Comparison of ENCODE assay signal across 8 mouse cellular contexts in the genomic region with DNA sequence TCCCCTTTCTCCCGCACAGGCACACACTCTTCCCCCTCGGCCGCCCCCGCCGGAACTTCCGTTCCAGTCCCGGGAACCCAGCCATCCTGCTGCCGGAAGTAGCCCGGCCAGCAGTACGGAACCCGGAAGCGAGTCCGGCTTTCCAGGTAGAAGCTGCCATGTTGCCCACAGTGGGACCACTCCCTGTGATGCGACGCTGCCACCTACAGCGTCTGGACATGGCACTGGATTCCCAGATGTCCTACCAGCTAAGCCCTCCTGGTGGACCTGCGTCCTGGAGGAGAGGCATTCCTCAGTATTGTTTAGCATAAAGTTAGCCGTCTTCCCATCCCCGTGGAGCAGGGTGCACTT. TPM values are rescaled to one million over a fixed set of nuclear protein-coding genes. Genes with fewer than 3 reads are reported as not detected.
DNase-seq lines count a peak whose midpoint lies in the region; ATAC-seq and TF ChIP-seq lines count a peak whose summit lies in the region.

TSS of gene Lypla2 (minus strand) at position 71 of the 351 bp plus-strand sequence.

- H3K4me2 ChIP-seq in embryonic facial prominence, embryonic 12.5 days (replicated peaks) = peak within 1 kb of the TSS; percentile 89
- peak within 1 kb of the TSS; percentile 98 for H3K4me2 ChIP-seq in limb, embryonic 13.5 days (replicated peaks)
- H3K4me2 ChIP-seq in midbrain, embryonic 15.5 days = peak within 1 kb of the TSS; percentile 92

- H3K4me1 ChIP-seq in embryonic facial prominence, embryonic 12.5 days = peaks cover 10% of the 10 kb centered on the region
- H3K4me1 ChIP-seq in kidney, adult 2 months (ENCODE audit: control insufficient read depth, insufficient read depth, low read length) = peaks cover 5% of the 10 kb centered on the region; the same call in 1 of the 2 replicates
- peaks cover 20% of the 10 kb centered on the region for H3K4me1 ChIP-seq in limb, embryonic 13.5 days
- H3K4me1 ChIP-seq in midbrain, embryonic 15.5 days = peaks cover 19% of the 10 kb centered on the region
- H3K4me1 ChIP-seq in spleen, adult 2 months (ENCODE audit: control insufficient read depth, insufficient read depth, insufficient read length) = peaks cover 8% of the 10 kb centered on the region; the same call in 1 of the 2 replicates

- peak; percentile 6 for TF ChIP-seq POLR2A in kidney, adult 2 months (IDR thresholded peaks at IDR 0.05; ENCODE audit: low read depth, low read length)
- no peak; the same call in 1 of the 2 replicates for TF ChIP-seq POLR2A in spleen, adult 2 months (IDR thresholded peaks at IDR 0.05; ENCODE audit: low read depth, low read length)

- H3K36me3 ChIP-seq in embryonic facial prominence, embryonic 12.5 days = peaks cover 66% of the 10 kb centered on the region
- no peaks in the 10 kb centered on the region for H3K36me3 ChIP-seq in kidney, adult 2 months (ENCODE audit: control insufficient read depth, insufficient read depth, low read length)
- peaks cover 63% of the 10 kb centered on the region for H3K36me3 ChIP-seq in limb, embryonic 13.5 days
- H3K36me3 ChIP-seq in midbrain, embryonic 15.5 days (replicated peaks) = peaks cover 42% of the 10 kb centered on the region
- peaks cover 35% of the 10 kb centered on the region for H3K36me3 ChIP-seq in spleen, adult 2 months (ENCODE audit: control insufficient read depth, insufficient read depth, low read length)

- peak within 1 kb of the TSS; percentile 97 for H3K4me3 ChIP-seq in embryonic facial prominence, embryonic 12.5 days
- H3K4me3 ChIP-seq in kidney, adult 2 months (ENCODE audit: insufficient read depth, low read depth, low read length) = peak within 1 kb of the TSS; percentile 55
- peak within 1 kb of the TSS; percentile 100 for H3K4me3 ChIP-seq in limb, embryonic 13.5 days
- H3K4me3 ChIP-seq in midbrain, embryonic 15.5 days = peak within 1 kb of the TSS; percentile 94
- peak within 1 kb of the TSS; percentile 85 for H3K4me3 ChIP-seq in spleen, adult 2 months (ENCODE audit: extremely low read depth, insufficient read depth, insufficient read length)

- H3K9me3 ChIP-seq in embryonic facial prominence, embryonic 12.5 days = no peaks in the 10 kb centered on the region
- H3K9me3 ChIP-seq in limb, embryonic 13.5 days = no peaks in the 10 kb centered on the region
- H3K9me3 ChIP-seq in midbrain, embryonic 15.5 days = no peaks in the 10 kb centered on the region

- peak within 1 kb of the TSS; percentile 63 for H3K27ac ChIP-seq in embryonic facial prominence, embryonic 12.5 days
- no peak within 1 kb of the TSS for H3K27ac ChIP-seq in kidney, adult 2 months (ENCODE audit: insufficient read depth, low read depth, low read length)
- H3K27ac ChIP-seq in limb, embryonic 13.5 days = peak within 1 kb of the TSS; percentile 58; the same call in 1 of the 2 replicates
- peak within 1 kb of the TSS; percentile 81 for H3K27ac ChIP-seq in midbrain, embryonic 15.5 days
- peak within 1 kb of the TSS; percentile 71 for H3K27ac ChIP-seq in spleen, adult 2 months (ENCODE audit: insufficient read depth, low read length)

- ATAC-seq in embryonic facial prominence, embryonic 12.5 days (ENCODE audit: insufficient number of reproducible peaks, insufficient read depth, low FRiP score, low TSS enrichment) = peak; percentile 64; the same call in 1 of the 2 replicates
- peak; percentile 86 for ATAC-seq in limb, embryonic 13.5 days (ENCODE audit: low FRiP score, low read depth)
- peak; percentile 90 for ATAC-seq in midbrain, embryonic 15.5 days (replicated peaks)

- TF ChIP-seq CTCF in kidney, adult 2 months (conservative IDR thresholded peaks at IDR 0.05; ENCODE audit: insufficient read depth, insufficient read length, low read depth, low read length) = 0 out of 2 replicates have a peak, but pooled peaks have one; percentile 12
- TF ChIP-seq CTCF in spleen, adult 2 months (IDR thresholded peaks at IDR 0.05; ENCODE audit: extremely low read depth, insufficient read depth, insufficient read length, insufficient replicate concordance) = no peak

- peak; percentile 90 for DNase-seq in layer of hippocampus, adult 11-12 months (ENCODE audit: low spot score)
- no peak for DNase-seq in layer of hippocampus, adult 9-10 months (ENCODE audit: low spot score)
- peak; percentile 94 for DNase-seq in heart, adult 18-20 months
- DNase-seq in kidney, adult 2 months = peak; percentile 92
- DNase-seq in spleen, adult 2 months (ENCODE audit: low read depth in 1 of 2, low spot score in 2 of 2) = peak in 1 of 2 experiments; percentile 79

- WGBS in embryonic facial prominence, embryonic 12.5 days = 2% methylated on average over 19 of the region's 19 CpGs
- WGBS in kidney, adult 2 months = 2% methylated on average over 19 of the region's 19 CpGs
- WGBS in limb, embryonic 13.5 days = under 1% methylated on average over 19 of the region's 19 CpGs
- 1% methylated on average over 19 of the region's 19 CpGs for WGBS in midbrain, embryonic 15.5 days
- 2% methylated on average over 19 of the region's 19 CpGs for WGBS in spleen, adult 2 months

- peak within 1 kb of the TSS; percentile 94 for H3K9ac ChIP-seq in embryonic facial prominence, embryonic 12.5 days
- peak within 1 kb of the TSS; percentile 96 for H3K9ac ChIP-seq in limb, embryonic 13.5 days
- peak within 1 kb of the TSS; percentile 94 for H3K9ac ChIP-seq in midbrain, embryonic 15.5 days

- no peaks in the 10 kb centered on the region for H3K27me3 ChIP-seq in embryonic facial prominence, embryonic 12.5 days
- H3K27me3 ChIP-seq in kidney, adult 2 months (replicated peaks; ENCODE audit: control insufficient read depth, insufficient read depth, low read length) = no peaks in the 10 kb centered on the region
- H3K27me3 ChIP-seq in limb, embryonic 13.5 days = no peaks in the 10 kb centered on the region
- H3K27me3 ChIP-seq in midbrain, embryonic 15.5 days (replicated peaks) = no peaks in the 10 kb centered on the region
- no peaks in the 10 kb centered on the region for H3K27me3 ChIP-seq in spleen, adult 2 months (ENCODE audit: control insufficient read depth, insufficient read depth, low read length)

RNA-seq across cellular contexts. Expression of gene Lypla2, which starts in this region (rescaled TPM):
- polyA plus RNA-seq in embryonic facial prominence, embryonic 12.5 days (2016; fragmentation: Nextera tagmentation; extraction: Ambion mirVana) = 124 and 126 TPM in 2 replicates
- total RNA-seq in heart, adult 18-20 months (2021) = 10 to 100 TPM; 36.6 to 37.8 TPM
- 90.8 and 100 TPM in 2 replicates for polyA plus RNA-seq in kidney, adult 2 months (2012; rRNA removed)
- polyA plus RNA-seq in limb, embryonic 13.5 days (2015; fragmentation: Nextera tagmentation; extraction: Ambion mirVana) = 121 and 124 TPM in 2 replicates
- 228 and 233 TPM in 2 replicates for polyA plus RNA-seq in midbrain, embryonic 15.5 days (2015; fragmentation: Nextera tagmentation; extraction: Ambion mirVana)
- polyA plus RNA-seq in spleen, adult 2 months (2012; rRNA removed) = 115 and 178 TPM in 2 replicates
